Mouse (Mus musculus) lung, adult 2 months (tissue): ENCODE data around the gene Ncoa7.

Experiments used
- CTCF ChIP-seq: fragments of 200-500 bp; IDR thresholded peaks from 2 replicates; pipeline ENCODE4 v1.5.1; 2011; ENCODE audit warnings: mild to moderate bottlenecking, low read length, control low read depth; ENCODE audit not compliant: insufficient read depth
- POLR2A ChIP-seq: fragments of 200-500 bp; IDR thresholded peaks from 2 replicates; pipeline ENCODE4 v1.6.1; 2011; ENCODE audit warnings: low read depth, mild to moderate bottlenecking, control low read depth, low read length, borderline replicate concordance; ENCODE audit errors: extremely low read depth

GRCm38 (mm10) chr10:30730791-30731190 is 72.3 kb downstream of the Ncoa7 start:
- no peak for TF ChIP-seq POLR2A
- no peak for TF ChIP-seq CTCF
